Mouse (Mus musculus) liver, adult 2 months (tissue): ENCODE results near the gene Bok.

Source experiments
- CTCF ChIP-seq: fragments of 200-500 bp; IDR thresholded peaks from 2 replicates; pipeline ENCODE4 v1.5.1; 2011; ENCODE audit warnings: low read depth, low read length, control low read depth
- POLR2A ChIP-seq: fragments of 200-500 bp; IDR thresholded peaks from 2 replicates; pipeline ENCODE4 v1.6.1; 2011; ENCODE audit warnings: low read length, control low read depth; ENCODE audit not compliant: insufficient read depth; ENCODE audit errors: extremely low read depth

DNA sequence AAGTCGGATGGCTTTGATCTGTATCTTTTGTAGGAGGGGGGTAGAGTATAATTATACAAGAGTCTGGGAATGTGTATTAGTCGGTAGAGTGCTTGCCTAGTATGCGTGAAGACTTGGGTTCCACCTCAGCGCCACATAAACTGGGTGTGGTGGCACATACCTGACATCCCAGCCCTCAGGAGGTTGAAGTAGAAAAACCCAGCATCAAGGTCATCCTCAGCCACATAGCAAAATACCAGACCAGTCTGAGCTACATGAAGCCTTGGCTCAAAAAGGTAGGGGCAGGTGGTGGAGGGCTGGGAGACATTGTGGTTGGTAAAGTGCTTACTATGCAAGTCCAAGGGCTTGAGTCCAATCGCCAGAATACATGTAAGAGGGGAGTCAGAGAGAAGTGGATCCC, 12.8 kb upstream of the Bok start:
- no peak for TF ChIP-seq CTCF
- no peak for TF ChIP-seq POLR2A
